Mouse (Mus musculus): ENCODE measurements at regions not wholly inside any gene's neighbourhood (a gene's known extent, or its start where the extent isn't known, plus 50 kb on each side); places are given as distances from the start of the nearest gene placed in this dataset.

DNA sequence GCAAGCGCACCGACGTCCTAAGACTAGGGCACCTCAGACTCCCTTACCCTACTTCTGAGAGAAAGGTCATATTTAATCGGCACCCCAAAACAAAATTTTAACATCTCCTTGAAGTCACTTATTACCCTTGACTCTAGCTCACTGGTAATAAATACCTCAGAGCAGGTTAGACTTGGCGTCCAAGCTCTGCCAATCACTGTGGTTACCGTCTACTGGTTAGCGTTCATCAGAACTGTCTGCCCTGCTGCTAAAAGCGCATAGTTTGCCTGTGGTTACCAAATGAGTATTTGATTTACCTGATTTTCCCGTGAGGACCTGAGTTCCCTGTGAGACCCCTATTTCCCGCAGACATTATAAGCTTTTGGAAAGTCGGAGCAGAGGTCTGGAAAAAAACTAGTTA lies 107.3 kb upstream of the Hmgn3 start:
- 92% methylated on average over 11 of the region's 11 CpGs for WGBS
- no peak overlapping the region for H3K4me3 ChIP-seq (ENCODE audit: low read depth, low read length)
- no peaks in the 10 kb centered on the region for H3K9me3 ChIP-seq (ENCODE audit: low read length)
- H3K9ac ChIP-seq, result no peak overlapping the region
- TF ChIP-seq CTCF (IDR thresholded peaks at IDR 0.05; ENCODE audit: low read depth), result no peak
- DNase-seq, result no peak
- ATAC-seq, result no peak
- no peaks in the 10 kb centered on the region for H3K36me3 ChIP-seq (ENCODE audit: insufficient read depth)
- H3K4me1 ChIP-seq (ENCODE audit: insufficient read depth), result no peaks in the 10 kb centered on the region
- H3K4me2 ChIP-seq (ENCODE audit: low read depth), result no peak overlapping the region
- H3K27me3 ChIP-seq (ENCODE audit: insufficient read depth, low read length), result no peaks in the 10 kb centered on the region
- no peak overlapping the region for H3K27ac ChIP-seq (ENCODE audit: low read depth, low read length)

DNA sequence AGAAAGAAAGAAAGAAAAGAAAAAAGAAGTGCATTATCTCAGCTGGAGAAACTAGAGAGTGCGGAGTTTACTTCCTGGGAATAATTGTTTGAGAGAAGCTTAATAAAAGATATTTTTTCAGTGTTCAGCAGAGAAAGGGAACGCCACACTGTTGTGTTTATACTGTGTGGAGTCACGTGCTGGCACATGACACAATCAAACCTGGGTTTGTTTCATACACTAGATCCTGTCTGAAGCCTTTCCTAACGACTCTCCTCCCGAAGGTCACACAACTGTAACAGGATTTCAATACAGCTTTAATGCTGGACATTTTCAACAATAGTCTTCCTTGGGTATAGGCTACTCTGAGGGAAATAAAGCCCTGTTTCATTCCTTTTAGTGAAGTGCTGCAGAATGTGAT lies 105.3 kb upstream of the Hmgn3 start:
- no peak for TF ChIP-seq CTCF (IDR thresholded peaks at IDR 0.05; ENCODE audit: low read depth)
- ATAC-seq, result no peak

DNA sequence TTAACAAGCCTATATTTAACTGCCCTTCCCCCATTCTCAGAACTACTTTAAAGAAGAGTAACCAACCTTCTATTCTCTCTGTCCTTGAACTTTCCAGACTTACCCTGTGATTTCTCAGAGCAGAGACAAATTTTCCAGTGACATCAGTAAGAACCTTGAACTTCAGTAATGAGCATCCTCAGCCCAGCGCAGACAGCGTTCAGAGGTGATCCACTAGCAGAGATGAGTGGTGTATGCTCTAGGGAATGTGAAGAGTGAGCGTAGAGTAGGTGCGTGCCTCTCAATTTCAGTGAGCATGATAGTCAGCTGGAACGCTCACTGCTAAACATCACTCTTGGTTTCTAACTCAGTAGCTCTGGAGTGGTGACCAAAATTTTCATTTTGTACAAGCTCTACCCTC lies 103.4 kb upstream of the Hmgn3 start:
- Histone ChIP-seq H3K27me3 (ENCODE audit: insufficient read depth, low read length) (no peaks in the 10 kb centered on the region), H3K4me2 (ENCODE audit: low read depth) (no peak overlapping the region), H3K27ac (ENCODE audit: low read depth, low read length) (no peak overlapping the region), H3K9ac (no peak overlapping the region), H3K36me3 (ENCODE audit: insufficient read depth) (no peaks in the 10 kb centered on the region), H3K9me3 (ENCODE audit: low read length) (no peaks in the 10 kb centered on the region), H3K4me3 (ENCODE audit: low read depth, low read length) (no peak overlapping the region), H3K4me1 (ENCODE audit: insufficient read depth) (no peaks in the 10 kb centered on the region)
- no peak for DNase-seq
- TF ChIP-seq CTCF (IDR thresholded peaks at IDR 0.05; ENCODE audit: low read depth), result no peak
- no peak for ATAC-seq
- 92% methylated on average over 5 of the region's 5 CpGs for WGBS

More for the DNA sequence above, 105.3 kb upstream of the Hmgn3 start:
- Histone ChIP-seq H3K9ac (no peak overlapping the region), H3K36me3 (ENCODE audit: insufficient read depth) (no peaks in the 10 kb centered on the region), H3K4me2 (ENCODE audit: low read depth) (no peak overlapping the region), H3K9me3 (ENCODE audit: low read length) (no peaks in the 10 kb centered on the region), H3K27me3 (ENCODE audit: insufficient read depth, low read length) (no peaks in the 10 kb centered on the region), H3K27ac (ENCODE audit: low read depth, low read length) (no peak overlapping the region), H3K4me3 (ENCODE audit: low read depth, low read length) (no peak overlapping the region), H3K4me1 (ENCODE audit: insufficient read depth) (no peaks in the 10 kb centered on the region)
- DNase-seq, result no peak
- 30% methylated on average over 5 of the region's 5 CpGs for WGBS

- no peak overlapping the region for H3K4me3 ChIP-seq (ENCODE audit: low read depth, low read length)
- no peak overlapping the region for H3K9ac ChIP-seq
- no peaks in the 10 kb centered on the region for H3K4me1 ChIP-seq (ENCODE audit: insufficient read depth)
- no peaks in the 10 kb centered on the region for H3K9me3 ChIP-seq (ENCODE audit: low read length)
- ATAC-seq (no peak), DNase-seq (no peak)
- no peaks in the 10 kb centered on the region for H3K36me3 ChIP-seq (ENCODE audit: insufficient read depth)
- H3K4me2 ChIP-seq (ENCODE audit: low read depth), result no peak overlapping the region
- TF ChIP-seq CTCF (IDR thresholded peaks at IDR 0.05; ENCODE audit: low read depth), result no peak
- no peak overlapping the region for H3K27ac ChIP-seq (ENCODE audit: low read depth, low read length)
- 90% methylated on average over 2 of the region's 2 CpGs for WGBS
- H3K27me3 ChIP-seq (ENCODE audit: insufficient read depth, low read length), result no peaks in the 10 kb centered on the region
Observed at GRCm38 (mm10) chr9:83248164-83248730, 101.8 kb upstream of the Hmgn3 start.

GRCm38 (mm10) chr9:83247066-83247668 lies 100.7 kb upstream of the Hmgn3 start:
- no peak overlapping the region for H3K4me3 ChIP-seq (ENCODE audit: low read depth, low read length)
- ATAC-seq (no peak), DNase-seq (no peak)
- no peaks in the 10 kb centered on the region for H3K27me3 ChIP-seq (ENCODE audit: insufficient read depth, low read length)
- no peak overlapping the region for H3K27ac ChIP-seq (ENCODE audit: low read depth, low read length)
- no peaks in the 10 kb centered on the region for H3K9me3 ChIP-seq (ENCODE audit: low read length)
- no peaks in the 10 kb centered on the region for H3K4me1 ChIP-seq (ENCODE audit: insufficient read depth)
- TF ChIP-seq CTCF (IDR thresholded peaks at IDR 0.05; ENCODE audit: low read depth), result no peak
- no peak overlapping the region for H3K9ac ChIP-seq
- 87% methylated on average over 12 of the region's 12 CpGs for WGBS
- H3K4me2 ChIP-seq (ENCODE audit: low read depth), result no peak overlapping the region
- no peaks in the 10 kb centered on the region for H3K36me3 ChIP-seq (ENCODE audit: insufficient read depth)

DNA sequence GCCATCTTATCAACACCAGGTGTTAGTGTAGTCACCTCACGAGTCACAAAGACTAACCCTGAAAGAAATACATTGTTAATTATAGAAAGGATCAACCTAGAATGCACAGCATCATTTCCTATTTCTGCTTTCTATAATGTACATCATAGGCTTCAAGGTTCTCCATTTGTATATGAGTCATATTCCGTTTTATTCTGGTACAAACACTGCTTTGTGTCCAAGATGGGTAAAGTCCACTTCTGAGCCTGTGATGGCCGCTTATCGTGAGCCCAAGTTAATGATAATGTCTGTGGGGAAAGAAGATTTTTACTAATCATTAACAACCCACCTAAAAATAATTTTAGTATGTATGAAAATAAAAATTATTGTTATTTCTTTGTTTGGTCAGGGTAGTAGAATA lies 94.6 kb upstream of the Hmgn3 start:
- H3K4me2 ChIP-seq (ENCODE audit: low read depth), result no peak overlapping the region
- no peak overlapping the region for H3K4me3 ChIP-seq (ENCODE audit: low read depth, low read length)
- H3K9me3 ChIP-seq (ENCODE audit: low read length), result no peaks in the 10 kb centered on the region
- H3K27me3 ChIP-seq (ENCODE audit: insufficient read depth, low read length), result no peaks in the 10 kb centered on the region
- no peak overlapping the region for H3K27ac ChIP-seq (ENCODE audit: low read depth, low read length)
- 94% methylated on average over 4 of the region's 4 CpGs for WGBS
- ATAC-seq (no peak), DNase-seq (no peak)
- no peak for TF ChIP-seq CTCF (IDR thresholded peaks at IDR 0.05; ENCODE audit: low read depth)
- no peaks in the 10 kb centered on the region for H3K4me1 ChIP-seq (ENCODE audit: insufficient read depth)
- no peaks in the 10 kb centered on the region for H3K36me3 ChIP-seq (ENCODE audit: insufficient read depth)
- no peak overlapping the region for H3K9ac ChIP-seq

- no peaks in the 10 kb centered on the region for H3K36me3 ChIP-seq (ENCODE audit: insufficient read depth)
- 82% methylated on average over 10 of the region's 10 CpGs for WGBS
- H3K9me3 ChIP-seq (ENCODE audit: low read length), result no peaks in the 10 kb centered on the region
- H3K4me1 ChIP-seq (ENCODE audit: insufficient read depth), result no peaks in the 10 kb centered on the region
- DNase-seq (no peak), ATAC-seq (no peak)
- H3K9ac ChIP-seq, result no peak overlapping the region
- H3K4me2 ChIP-seq (ENCODE audit: low read depth), result no peak overlapping the region
- H3K27ac ChIP-seq (ENCODE audit: low read depth, low read length), result no peak overlapping the region
- TF ChIP-seq CTCF (IDR thresholded peaks at IDR 0.05; ENCODE audit: low read depth), result no peak
- no peak overlapping the region for H3K4me3 ChIP-seq (ENCODE audit: low read depth, low read length)
- no peaks in the 10 kb centered on the region for H3K27me3 ChIP-seq (ENCODE audit: insufficient read depth, low read length)
Observed at GRCm38 (mm10) chr9:83239097-83239496, 92.6 kb upstream of the Hmgn3 start.

All from forebrain, postnatal 0 days (tissue).